ENCODE assay signal across 9 mouse cellular contexts in the genomic region with DNA sequence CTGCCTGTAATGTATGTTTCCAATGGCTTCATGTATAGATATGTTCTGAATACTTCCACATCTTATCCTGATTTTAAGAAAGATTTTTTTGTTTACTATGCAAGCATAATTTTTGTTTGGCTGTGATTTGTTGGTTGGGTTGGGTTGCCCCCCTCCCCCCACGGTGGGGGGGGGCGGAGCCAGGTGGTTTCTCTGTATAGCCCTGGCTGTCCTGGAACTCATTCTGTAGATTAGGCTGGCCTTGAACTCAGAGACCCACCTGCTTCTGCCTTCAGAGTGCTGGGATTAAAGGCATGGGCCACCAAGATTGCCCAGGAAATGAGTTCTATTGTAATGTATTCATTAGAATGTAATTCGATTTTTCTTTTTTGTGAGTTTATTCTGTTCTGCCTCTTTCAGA. TPM values are rescaled to one million over a fixed set of nuclear protein-coding genes. Genes with fewer than 3 reads are reported as not detected.
DNase-seq lines count a peak whose midpoint lies in the region; ATAC-seq and TF ChIP-seq lines count a peak whose summit lies in the region.
"Had no signal": no experiment of that assay in that cellular context is flagged by ENCODE, and none has a peak within 500 bp of the region (broad histone marks: within the 10 kb centered on the region; RNA-seq: fewer than 3 reads in every experiment).

No protein-coding gene starts in this region.

- peak overlapping the region; percentile 93 for H3K27ac ChIP-seq in kidney, embryonic 15.5 days
- no peak overlapping the region for H3K27ac ChIP-seq in hindbrain, embryonic 11.5 days (ENCODE audit: low read depth, low read length)
- no peak overlapping the region for H3K27ac ChIP-seq in midbrain, embryonic 12.5 days (replicated peaks)

- peak overlapping the region; percentile 87 for H3K4me3 ChIP-seq in kidney, embryonic 15.5 days (replicated peaks)
- peak overlapping the region; percentile 82; the same call in 1 of the 2 replicates for H3K4me3 ChIP-seq in G1E (ENCODE audit: low read depth, low read length)
- peak overlapping the region; percentile 95 for H3K4me3 ChIP-seq in hindbrain, embryonic 11.5 days (ENCODE audit: low read depth, low read length)
- H3K4me3 ChIP-seq in midbrain, embryonic 12.5 days, result peak overlapping the region; percentile 84

- no peak for TF ChIP-seq CTCF in G1E (IDR thresholded peaks at IDR 0.05; ENCODE audit: low read depth, low read length)

- no peak overlapping the region for H3K9ac ChIP-seq in kidney, embryonic 15.5 days
- H3K9ac ChIP-seq in hindbrain, embryonic 11.5 days (ENCODE audit: low read depth, low read length), result peak overlapping the region; percentile 65
- peak overlapping the region; percentile 74; the same call in 1 of the 2 replicates for H3K9ac ChIP-seq in midbrain, embryonic 12.5 days (replicated peaks)

- peaks cover 32% of the 10 kb centered on the region for H3K4me1 ChIP-seq in kidney, embryonic 15.5 days
- peaks cover 51% of the 10 kb centered on the region for H3K4me1 ChIP-seq in G1E (ENCODE audit: insufficient read depth, low read depth, low read length)
- H3K4me1 ChIP-seq in hindbrain, embryonic 11.5 days (replicated peaks; ENCODE audit: control insufficient read depth, insufficient read depth, low read length), result peaks cover 6% of the 10 kb centered on the region; the same call in 1 of the 2 replicates
- H3K4me1 ChIP-seq in midbrain, embryonic 12.5 days, result peaks cover 31% of the 10 kb centered on the region

- peak overlapping the region; percentile 63 for H3K4me2 ChIP-seq in kidney, embryonic 15.5 days
- H3K4me2 ChIP-seq in hindbrain, embryonic 11.5 days (replicated peaks; ENCODE audit: low read depth, low read length), result peak overlapping the region; percentile 75
- peak overlapping the region; percentile 84 for H3K4me2 ChIP-seq in midbrain, embryonic 12.5 days (replicated peaks)

- H3K36me3 ChIP-seq in kidney, embryonic 15.5 days, result peaks cover 21% of the 10 kb centered on the region
- H3K36me3 ChIP-seq in G1E (replicated peaks), result peaks cover 55% of the 10 kb centered on the region
- H3K36me3 ChIP-seq in hindbrain, embryonic 11.5 days (ENCODE audit: control insufficient read depth, insufficient read depth, low read length), result no peaks in the 10 kb centered on the region; the same call in 1 of the 2 replicates
- peaks cover 18% of the 10 kb centered on the region for H3K36me3 ChIP-seq in midbrain, embryonic 12.5 days

- no peak for DNase-seq in kidney, postnatal 10 days
- no peak for DNase-seq in G1E (ENCODE audit: low spot score)
- no peak for DNase-seq in hindbrain, embryonic 11.5 days (ENCODE audit: low spot score)
- DNase-seq in urinary bladder, postnatal 10 days (ENCODE audit: low spot score), result no peak
- no peak for DNase-seq in ovary, postnatal 14 days (ENCODE audit: low spot score)
- no peak for DNase-seq in cerebellum, adult 18-20 months
- DNase-seq: layer of hippocampus, postnatal 36 days had no signal

- no peaks in the 10 kb centered on the region for H3K27me3 ChIP-seq in kidney, embryonic 15.5 days
- H3K27me3 ChIP-seq in G1E (ENCODE audit: insufficient read depth, low read length), result no peaks in the 10 kb centered on the region
- no peaks in the 10 kb centered on the region for H3K27me3 ChIP-seq in hindbrain, embryonic 11.5 days (ENCODE audit: control insufficient read depth, insufficient read depth, low read length)
- no peaks in the 10 kb centered on the region for H3K27me3 ChIP-seq in midbrain, embryonic 12.5 days

- H3K9me3 ChIP-seq in kidney, embryonic 15.5 days (replicated peaks), result no peaks in the 10 kb centered on the region
- no peaks in the 10 kb centered on the region for H3K9me3 ChIP-seq in G1E (replicated peaks)
- no peaks in the 10 kb centered on the region for H3K9me3 ChIP-seq in hindbrain, embryonic 11.5 days (ENCODE audit: control insufficient read depth, low read length)
- H3K9me3 ChIP-seq in midbrain, embryonic 12.5 days, result no peaks in the 10 kb centered on the region

- no peak for ATAC-seq in kidney, embryonic 15.5 days (replicated peaks; ENCODE audit: low FRiP score)
- ATAC-seq in G1E (ENCODE audit: extremely low read depth, insufficient number of reproducible peaks, low FRiP score, poor library complexity, severe bottlenecking), result no peak
- ATAC-seq in hindbrain, embryonic 11.5 days (ENCODE audit: low FRiP score), result no peak
- no peak for ATAC-seq in midbrain, embryonic 12.5 days (ENCODE audit: low FRiP score, low read depth)

- 39% methylated on average over 3 of the region's 3 CpGs for WGBS in kidney, embryonic 15.5 days
- WGBS in hindbrain, embryonic 11.5 days, result 40% methylated on average over 3 of the region's 3 CpGs
- 45% methylated on average over 3 of the region's 3 CpGs for WGBS in midbrain, embryonic 12.5 days

RNA-seq across cellular contexts. Expression of gene Kpnb1, which starts 1.6 kb away (rescaled TPM):
- polyA plus RNA-seq in kidney, embryonic 15.5 days (2015; fragmentation: Nextera tagmentation; extraction: Ambion mirVana), result 55.1 and 56.3 TPM in 2 replicates
- 328 and 346 TPM in 2 replicates for total RNA-seq in G1E (2014; fragmentation: Nextera tagmentation)
- total RNA-seq in G1E (2017), result 265 and 286 TPM in 2 replicates
- polyA plus RNA-seq in G1E (2012), result 50.5 and 51.3 TPM in 2 replicates
- 94.9 and 99.7 TPM in 2 replicates for polyA plus RNA-seq in hindbrain, embryonic 11.5 days (2014; fragmentation: Nextera tagmentation; extraction: Ambion mirVana)
- 68.2 and 68.6 TPM in 2 replicates for polyA plus RNA-seq in midbrain, embryonic 12.5 days (2016; fragmentation: Nextera tagmentation; extraction: Ambion mirVana)

RNA-seq across cellular contexts. Expression of gene Tbkbp1, which starts 37.9 kb away (rescaled TPM):
- 5.5 and 5.8 TPM in 2 replicates for polyA plus RNA-seq in kidney, embryonic 15.5 days (2015; fragmentation: Nextera tagmentation; extraction: Ambion mirVana)
- total RNA-seq in G1E (2014; fragmentation: Nextera tagmentation) (not detected in 2 replicates), G1E (2017) (0.05 and 0.06 TPM in 2 replicates)
- polyA plus RNA-seq in G1E (2012), result 0.29 and 0.34 TPM in 2 replicates
- 3.9 and 4.2 TPM in 2 replicates for polyA plus RNA-seq in hindbrain, embryonic 11.5 days (2014; fragmentation: Nextera tagmentation; extraction: Ambion mirVana)
- polyA plus RNA-seq in midbrain, embryonic 12.5 days (2016; fragmentation: Nextera tagmentation; extraction: Ambion mirVana), result 6.7 and 8.9 TPM in 2 replicates
